Mouse (Mus musculus) megakaryocyte, embryonic 14.5 days (primary cell): Measurements from ENCODE around the gene Paics. TPM values are rescaled to one million over a fixed set of nuclear protein-coding genes. Genes with fewer than 3 reads are reported as not detected.
A peak's percentile ranks its signal among the peaks of the same experiment; 100 is the strongest.

Experiments used
- H3K27me3 ChIP-seq: replicated peaks from 2 replicates; pipeline ENCODE3; 2012; ENCODE audit warnings: inconsistent platforms
- H3K36me3 ChIP-seq: replicated peaks from 2 replicates; pipeline ENCODE3; 2012; ENCODE audit warnings: low read length, inconsistent platforms, mixed read lengths
- H3K4me1 ChIP-seq: 2 replicates; pipeline ENCODE4 v1.6.1; 2012; ENCODE audit warnings: inconsistent platforms
- H3K4me3 ChIP-seq: replicated peaks from 2 replicates; pipeline ENCODE3; 2012; ENCODE audit warnings: moderate library complexity, mild to moderate bottlenecking, inconsistent platforms
- H3K9me3 ChIP-seq: 2 replicates; pipeline ENCODE4 v1.6.1; 2012; ENCODE audit warnings: inconsistent platforms
- FLI1 ChIP-seq: IDR thresholded peaks from 2 replicates; pipeline ENCODE4 v1.6.1; 2012; ENCODE audit warnings: low read length, inconsistent platforms, mixed read lengths
- GATA1 ChIP-seq: IDR thresholded peaks from 3 replicates; pipeline ENCODE4 v1.6.1; 2012; ENCODE audit warnings: mixed read lengths, low read length, inconsistent platforms, borderline replicate concordance
- polyA plus RNA-seq: library from polyadenylated mRNA; stranded (reverse); fragments of >175 nt; gene quantifications from 2 replicates; pipeline ENCODE4 v1.2.3, GENCODE M21; 2012; ENCODE audit warnings: low replicate concordance; ENCODE audit not compliant: insufficient read depth

Gene Paics
- polyA plus RNA-seq, 1 experiment = 25.3 TPM

DNA sequence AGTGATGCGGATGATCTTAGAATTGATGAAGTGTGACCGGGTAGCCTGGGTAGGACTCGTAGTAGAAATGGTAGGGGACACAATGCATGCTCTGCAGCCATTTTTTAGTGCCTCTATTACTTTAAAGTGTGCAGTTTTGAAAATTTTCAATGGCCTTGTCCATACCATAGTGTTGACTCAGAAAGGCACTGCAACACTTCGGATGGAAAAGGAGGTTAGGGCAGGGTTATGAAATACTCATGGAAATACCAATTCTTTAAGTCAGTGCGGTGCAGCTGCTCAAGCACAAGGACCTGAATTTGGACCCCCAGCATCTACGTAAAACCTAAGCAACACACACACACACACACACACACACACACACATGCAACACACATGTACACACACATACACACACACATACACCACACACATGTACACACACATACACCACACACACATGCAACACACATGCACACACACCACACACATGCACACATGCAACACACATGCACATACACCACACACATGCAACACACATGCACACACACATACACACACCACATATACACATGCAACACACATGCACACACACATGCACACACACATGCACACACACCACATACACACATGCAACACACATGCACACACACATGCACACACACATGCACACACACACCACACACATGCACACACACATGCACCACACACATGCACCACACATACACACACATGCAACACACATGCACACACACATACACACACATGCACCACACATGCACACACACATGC, 53.1 kb downstream of the Paics start, which contains the start of gene Arl9:
TSS of gene Arl9 (plus strand) at position 5 of the 771 bp plus-strand sequence.
- H3K4me3 ChIP-seq = peak within 1 kb of the TSS; percentile 75
- TF ChIP-seq GATA1 (no peak), FLI1 (no peak)
- no peaks in the 10 kb centered on the region; the same call in 1 of the 2 replicates for H3K4me1 ChIP-seq

GRCm38 (mm10) chr5:77010352-77010751, 59.2 kb downstream of the Paics start:
- H3K9me3 ChIP-seq = no peaks in the 10 kb centered on the region
- H3K4me1 ChIP-seq = no peaks in the 10 kb centered on the region
- TF ChIP-seq FLI1 (no peak), GATA1 (no peak)
- no peaks in the 10 kb centered on the region for H3K36me3 ChIP-seq
- H3K27me3 ChIP-seq = peaks cover 16% of the 10 kb centered on the region
- no peak overlapping the region for H3K4me3 ChIP-seq

More for the DNA sequence above, 53.1 kb downstream of the Paics start, which contains the start of gene Arl9:
- peaks cover 21% of the 10 kb centered on the region for H3K36me3 ChIP-seq
- H3K9me3 ChIP-seq = peaks cover 3% of the 10 kb centered on the region; the same call in 1 of the 2 replicates
- H3K27me3 ChIP-seq = peaks cover 15% of the 10 kb centered on the region

- peaks cover under 1% of the 10 kb centered on the region for H3K9me3 ChIP-seq
- H3K27me3 ChIP-seq = peaks cover 23% of the 10 kb centered on the region
- H3K4me3 ChIP-seq = no peak overlapping the region
- peaks cover 6% of the 10 kb centered on the region for H3K4me1 ChIP-seq
- no peaks in the 10 kb centered on the region for H3K36me3 ChIP-seq
- TF ChIP-seq GATA1 (no peak), FLI1 (no peak)
These were observed 60.0 kb downstream of the Paics start for GRCm38 (mm10) chr5:77011082-77011481.

DNA sequence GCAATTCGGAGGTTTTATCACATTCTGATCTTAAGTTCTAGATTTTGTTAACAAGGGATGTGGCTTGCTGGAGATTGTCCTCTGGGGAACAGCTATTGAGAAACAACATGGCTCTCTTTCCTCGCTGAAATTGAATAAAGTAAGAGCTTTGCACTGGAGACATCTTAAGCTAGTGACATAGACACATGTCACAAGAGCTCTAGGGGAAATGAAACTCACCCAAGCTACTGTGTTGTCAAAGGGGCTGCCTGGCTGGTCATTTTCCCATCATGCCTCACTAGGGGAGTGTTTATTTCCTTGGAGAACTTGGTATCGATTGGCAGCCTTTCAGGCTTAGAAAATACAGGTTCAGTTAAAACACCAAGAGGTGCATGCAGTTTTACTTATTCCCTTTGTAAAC, 62.1 kb downstream of the Paics start:
- H3K27me3 ChIP-seq = peaks cover 28% of the 10 kb centered on the region
- TF ChIP-seq GATA1 (no peak), FLI1 (no peak)
- no peak overlapping the region for H3K4me3 ChIP-seq
- H3K4me1 ChIP-seq = peaks cover 11% of the 10 kb centered on the region
- H3K9me3 ChIP-seq = peaks cover 6% of the 10 kb centered on the region
- H3K36me3 ChIP-seq = no peaks in the 10 kb centered on the region

DNA sequence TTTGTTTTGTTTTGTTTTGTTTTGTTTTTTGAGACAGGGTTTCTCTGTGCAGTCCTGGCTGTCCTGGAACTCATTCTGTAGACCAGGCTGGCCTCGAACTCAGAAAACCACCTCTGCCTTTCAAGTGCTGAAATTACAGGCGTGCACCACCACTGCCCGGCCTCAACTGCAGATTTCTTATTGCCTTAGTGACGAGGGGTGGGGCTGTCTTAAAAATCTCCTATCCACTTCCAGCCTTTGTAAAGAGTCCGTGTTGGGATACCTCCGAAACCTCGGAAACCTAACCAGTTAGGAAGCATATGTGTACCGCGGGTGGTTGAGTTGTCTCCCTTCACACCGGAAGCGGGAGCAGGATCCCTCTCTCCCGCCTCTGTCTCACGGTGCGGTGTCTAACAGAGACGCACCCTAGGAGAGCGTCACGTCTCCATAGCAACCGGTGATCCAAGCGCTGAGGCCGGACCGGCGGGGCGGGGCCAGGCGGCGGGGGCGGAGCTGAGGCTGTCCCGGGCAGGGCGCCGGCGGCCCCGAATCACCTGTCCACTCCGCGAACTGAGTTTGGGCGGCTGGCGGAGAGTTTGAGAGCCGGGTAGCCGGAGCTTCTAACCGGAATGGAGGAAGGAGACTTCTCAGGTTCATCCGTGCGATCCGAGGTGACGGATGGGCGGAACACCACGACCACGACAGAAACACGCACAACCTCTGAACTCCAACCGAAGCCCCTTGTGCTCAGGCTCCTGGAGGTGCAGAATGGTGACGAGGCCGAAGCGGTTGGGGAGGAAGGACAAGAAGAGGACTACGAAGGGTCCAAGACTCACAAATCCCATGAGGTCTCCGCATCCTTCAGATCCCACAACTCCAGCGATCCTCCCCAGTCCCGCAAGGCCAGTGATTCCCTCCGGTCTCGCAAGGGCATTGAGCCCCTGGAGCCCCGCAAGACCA, 64.7 kb downstream of the Paics start, which contains the start of gene Thegl:
TSS of gene Thegl (plus strand) at position 480 of the 939 bp plus-strand sequence.
- Histone ChIP-seq H3K27me3 (peaks cover 26% of the 10 kb centered on the region), H3K4me1 (peaks cover 11% of the 10 kb centered on the region), H3K9me3 (peaks cover 6% of the 10 kb centered on the region), H3K36me3 (no peaks in the 10 kb centered on the region), H3K4me3 (peak within 1 kb of the TSS; percentile 90)
- TF ChIP-seq FLI1 = no peak
- TF ChIP-seq GATA1 = no peak

Other genes starting within 250 kb of the Paics start
- 0.31 TPM in 1 of 2 replicates, not detected in the other for gene Aasdh, start 45.8 kb upstream of the Paics start, polyA plus RNA-seq
- 0.50 and 4.0 TPM in 2 replicates for gene Ppat, start 271 bp downstream of the Paics start, polyA plus RNA-seq
- gene Srp72, start 23.4 kb downstream of the Paics start, polyA plus RNA-seq = 10.0 and 62.0 TPM in 2 replicates
- gene Arl9, start 52.7 kb downstream of the Paics start, polyA plus RNA-seq = not detected in 2 replicates
- not detected in 2 replicates for gene Thegl, start 64.7 kb downstream of the Paics start, polyA plus RNA-seq
- 2.5 TPM in 1 of 2 replicates, not detected in the other for gene Hopx, start 163.8 kb downstream of the Paics start, polyA plus RNA-seq